Mouse (Mus musculus) thymus, adult 2 months (tissue): Measurements from ENCODE around the gene Pon1.

ENCODE experiments used
- CTCF ChIP-seq: fragments of 200-500 bp; IDR thresholded peaks from 2 replicates; pipeline ENCODE4 v1.5.1; 2012; ENCODE audit warnings: mild to moderate bottlenecking, control low read depth, low read length, moderate library complexity, borderline replicate concordance; ENCODE audit not compliant: control insufficient read depth, poor library complexity, insufficient read depth; ENCODE audit errors: extremely low read depth
- POLR2A ChIP-seq: fragments of 200-500 bp; IDR thresholded peaks from 2 replicates; pipeline ENCODE4 v1.6.1; 2012; ENCODE audit warnings: mild to moderate bottlenecking, low read length, control low read depth, moderate library complexity; ENCODE audit not compliant: control insufficient read depth, poor library complexity, insufficient read depth; ENCODE audit errors: extremely low read depth

GRCm38 (mm10) chr6:5174179-5174812 is 19.4 kb downstream of the Pon1 start:
- TF ChIP-seq CTCF, result no peak
- no peak for TF ChIP-seq POLR2A
